Mouse (Mus musculus) heart, embryonic 11.5 days (tissue): ENCODE data around the gene Urad. TPM values are rescaled to one million over a fixed set of nuclear protein-coding genes. Genes with fewer than 3 reads are reported as not detected.
A peak's percentile ranks its signal among the peaks of the same experiment; 100 is the strongest.

ENCODE experiments used
- ATAC-seq: fragments of 200-750 bp; cut with Nextera tagmentation; replicated peaks from 2 replicates; pipeline ENCODE4 v1.8.0; 2017; ENCODE audit warnings: moderate library complexity; ENCODE audit not compliant: insufficient number of reproducible peaks, low FRiP score, low TSS enrichment
- H3K27ac ChIP-seq: fragments of 300-500 bp; sonication (generic); 2 replicates; pipeline ENCODE4 v1.5.1; 2014; ENCODE audit warnings: mild to moderate bottlenecking, low read depth, low read length
- H3K27me3 ChIP-seq: fragments of 300-500 bp; sonication (generic); 2 replicates; pipeline ENCODE4 v1.6.1; 2014; ENCODE audit warnings: mild to moderate bottlenecking, low read length, mixed read lengths; ENCODE audit not compliant: control insufficient read depth, insufficient read depth
- H3K36me3 ChIP-seq: fragments of 300-500 bp; sonication (generic); 2 replicates; pipeline ENCODE4 v1.6.1; 2014; ENCODE audit warnings: mild to moderate bottlenecking, low read length, moderate library complexity, mixed read lengths; ENCODE audit not compliant: control insufficient read depth, insufficient read depth
- H3K4me1 ChIP-seq: fragments of 300-500 bp; sonication (generic); 2 replicates; pipeline ENCODE4 v1.6.1; 2014; ENCODE audit warnings: low read length; ENCODE audit not compliant: control insufficient read depth, insufficient read depth
- H3K4me2 ChIP-seq: fragments of 300-500 bp; sonication (generic); 2 replicates; pipeline ENCODE4 v1.6.1; 2014; ENCODE audit warnings: mild to moderate bottlenecking, moderate library complexity
- H3K4me3 ChIP-seq: fragments of 300-500 bp; sonication (generic); 2 replicates; pipeline ENCODE4 v1.5.1; 2014; ENCODE audit warnings: low read depth, low read length
- H3K9ac ChIP-seq: fragments of 300-500 bp; sonication (generic); 2 replicates; pipeline ENCODE4 v1.6.1; 2014; ENCODE audit warnings: mild to moderate bottlenecking, low read depth, low read length, moderate library complexity
- H3K9me3 ChIP-seq: fragments of 300-500 bp; sonication (generic); replicated peaks from 2 replicates; pipeline ENCODE4 v1.6.1; 2016; ENCODE audit warnings: low read length; ENCODE audit not compliant: control insufficient read depth
- WGBS: fragments of 180-500 bp; shearing (Covaris S2); extraction: QIAGEN DNeasy Blood & Tissue Kit; methylation state at CpG from one replicate; pipeline ENCODE4 v1.1.7; 2014; ENCODE audit not compliant: insufficient replicate concordance; 5-methylcytosine and 5-hydroxymethylcytosine counted together
- microRNA-seq: library from miRNA; unstranded; fragments of <30 nt; microRNA quantifications from one replicate; pipeline ENCODE4, GENCODE M21; 2016; ENCODE audit warnings: borderline number of aligned reads
- polyA plus RNA-seq: library from polyadenylated mRNA; unstranded; fragments of >200 nt; fragmentation: Nextera tagmentation; extraction: Ambion mirVana; gene quantifications from 2 replicates; pipeline ENCODE4 v1.2.1, GENCODE M21; 2014

Urad gene
- polyA plus RNA-seq, 1 experiment from 2014 or later = not detected

DNA sequence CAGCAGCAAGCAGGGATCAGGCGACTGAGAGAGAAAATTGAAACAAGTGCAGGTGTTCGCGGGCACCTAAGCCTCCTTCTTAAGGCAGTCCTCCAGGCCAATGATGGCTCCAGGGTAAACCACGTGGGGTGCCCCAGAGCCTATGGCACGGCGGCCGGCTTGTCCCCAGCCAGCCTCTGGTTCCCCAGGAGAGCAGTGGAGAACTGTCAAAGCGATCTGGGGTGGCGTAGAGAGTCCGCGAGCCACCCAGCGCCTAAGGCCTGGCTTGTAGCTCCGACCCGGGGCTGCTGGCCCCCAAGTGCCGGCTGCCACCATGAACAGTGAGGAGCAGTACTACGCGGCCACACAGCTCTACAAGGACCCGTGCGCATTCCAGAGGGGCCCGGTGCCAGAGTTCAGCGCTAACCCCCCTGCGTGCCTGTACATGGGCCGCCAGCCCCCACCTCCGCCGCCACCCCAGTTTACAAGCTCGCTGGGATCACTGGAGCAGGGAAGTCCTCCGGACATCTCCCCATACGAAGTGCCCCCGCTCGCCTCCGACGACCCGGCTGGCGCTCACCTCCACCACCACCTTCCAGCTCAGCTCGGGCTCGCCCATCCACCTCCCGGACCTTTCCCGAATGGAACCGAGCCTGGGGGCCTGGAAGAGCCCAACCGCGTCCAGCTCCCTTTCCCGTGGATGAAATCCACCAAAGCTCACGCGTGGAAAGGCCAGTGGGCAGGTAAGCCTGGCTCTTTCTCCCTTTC, 52.1 kb downstream of the Urad start, which contains the start of gene Pdx1:
Pdx1 (plus strand) TSS at position 34 of the 747 bp plus-strand sequence.
- Histone ChIP-seq H3K4me1 (peaks cover 4% of the 10 kb centered on the region), H3K36me3 (no peaks in the 10 kb centered on the region), H3K9me3 (no peaks in the 10 kb centered on the region), H3K27ac (no peak within 1 kb of the TSS), H3K9ac (no peak within 1 kb of the TSS), H3K4me2 (peak within 1 kb of the TSS; percentile 45), H3K4me3 (peak within 1 kb of the TSS; percentile 18), H3K27me3 (peaks cover 94% of the 10 kb centered on the region)
- under 1% methylated on average over 44 of the region's 44 CpGs for WGBS
- ATAC-seq = no peak; the same call in 1 of the 2 replicates

DNA sequence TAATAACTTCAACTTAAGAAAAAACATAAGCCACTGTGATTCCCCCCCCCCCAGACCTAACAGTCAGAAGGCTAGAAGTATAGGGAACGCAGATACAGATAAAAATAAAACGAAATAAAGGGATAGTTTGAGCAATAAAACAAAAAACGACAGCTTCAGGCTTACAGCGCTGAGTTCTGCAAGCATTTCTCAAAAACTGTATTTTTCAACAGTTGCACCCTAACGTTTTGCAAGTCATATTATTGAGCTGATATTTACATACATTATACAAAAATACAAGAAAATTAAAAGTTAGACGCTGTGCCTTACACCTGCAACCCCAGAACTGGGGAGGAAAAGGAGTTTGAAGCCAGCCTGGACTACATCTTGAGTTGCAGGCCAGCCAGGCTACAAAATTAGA, 52.9 kb downstream of the Urad start:
- Histone ChIP-seq H3K36me3 (no peaks in the 10 kb centered on the region), H3K27ac (no peak overlapping the region), H3K27me3 (peaks cover 90% of the 10 kb centered on the region), H3K4me3 (no peak overlapping the region), H3K9ac (no peak overlapping the region), H3K9me3 (no peaks in the 10 kb centered on the region), H3K4me1 (peaks cover 4% of the 10 kb centered on the region), H3K4me2 (no peak overlapping the region)
- no peak for ATAC-seq
- WGBS = 8% methylated on average over 6 of the region's 6 CpGs

DNA sequence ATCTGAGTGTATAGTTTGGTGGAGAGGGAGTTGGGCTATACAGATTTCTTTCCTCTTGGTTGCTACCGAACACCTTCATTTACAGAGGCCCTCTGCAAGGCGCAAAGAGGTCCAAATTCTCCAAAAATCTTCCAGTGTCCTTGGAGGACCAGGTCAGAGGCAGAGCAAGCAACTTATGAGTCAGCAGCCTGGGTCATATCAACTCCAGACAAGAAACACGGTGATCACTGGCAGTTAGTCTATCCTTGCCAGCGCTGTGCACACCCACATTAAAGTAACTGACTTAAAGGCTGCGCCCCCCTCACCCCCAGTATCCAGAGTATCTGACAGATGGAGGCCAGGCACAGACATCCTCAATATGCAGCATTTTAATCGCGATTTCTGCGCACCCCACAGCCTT, 53.5 kb downstream of the Urad start:
- no peak overlapping the region for H3K4me2 ChIP-seq
- no peak overlapping the region for H3K9ac ChIP-seq
- WGBS = 3% methylated on average over 8 of the region's 8 CpGs
- no peak overlapping the region for H3K27ac ChIP-seq
- H3K9me3 ChIP-seq = no peaks in the 10 kb centered on the region
- no peaks in the 10 kb centered on the region for H3K36me3 ChIP-seq
- ATAC-seq = no peak
- H3K4me3 ChIP-seq = no peak overlapping the region
- H3K27me3 ChIP-seq = peaks cover 85% of the 10 kb centered on the region
- peaks cover 4% of the 10 kb centered on the region for H3K4me1 ChIP-seq

DNA sequence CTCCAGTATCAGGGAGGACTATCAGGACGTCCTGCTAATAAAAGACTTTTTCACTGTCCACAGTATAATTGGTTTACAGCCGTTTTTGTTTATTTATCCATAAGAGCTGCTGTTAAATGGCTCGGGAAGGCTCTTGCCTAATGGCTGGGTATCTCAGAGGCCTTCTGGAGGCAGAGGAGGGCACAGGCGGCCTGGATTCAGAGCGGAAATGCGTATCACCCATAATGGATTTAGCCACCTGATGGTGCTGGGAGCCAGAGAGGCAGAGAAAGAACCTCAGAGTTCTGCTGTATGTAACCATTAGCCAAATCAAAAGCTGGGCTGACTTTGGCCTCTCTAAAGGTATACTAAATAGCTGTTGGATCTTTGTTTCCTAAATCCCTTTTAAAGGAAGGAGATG, 54.8 kb downstream of the Urad start:
- Histone ChIP-seq H3K4me3 (no peak overlapping the region), H3K36me3 (no peaks in the 10 kb centered on the region), H3K27me3 (peaks cover 76% of the 10 kb centered on the region), H3K4me1 (peaks cover 4% of the 10 kb centered on the region), H3K9ac (no peak overlapping the region), H3K4me2 (no peak overlapping the region), H3K27ac (no peak overlapping the region), H3K9me3 (no peaks in the 10 kb centered on the region)
- WGBS = 9% methylated on average over 6 of the region's 6 CpGs
- ATAC-seq = no peak

Small RNA genes within 50 kb of the gene (microRNA-seq; reads per million reads assigned to microRNA genes)
- not detected for gene Mir7k

Other genes with a start within 250 kb of the Urad start
- 9.4 and 11.0 TPM in 2 replicates for gene Lnx2, start 245.9 kb downstream of the Urad start, polyA plus RNA-seq
- 103 TPM in 2 replicates for gene Polr1d, start 245.4 kb downstream of the Urad start, polyA plus RNA-seq
- not detected in 2 replicates for gene Gsx1, start 133.7 kb downstream of the Urad start, polyA plus RNA-seq
- not detected in 2 replicates for gene Pdx1, start 52.5 kb downstream of the Urad start, polyA plus RNA-seq
- not detected in 2 replicates for gene Cdx2, start 15.2 kb downstream of the Urad start, polyA plus RNA-seq
- 0.10 TPM in 2 replicates for gene Flt3, start 78.0 kb upstream of the Urad start, polyA plus RNA-seq
- gene Pan3, start 107.7 kb upstream of the Urad start, polyA plus RNA-seq = 43.7 and 54.9 TPM in 2 replicates